Mouse (Mus musculus) kidney, adult 2 months (tissue): Measurements from ENCODE around the gene Clec12a. TPM values are rescaled to one million over a fixed set of nuclear protein-coding genes. Genes with fewer than 3 reads are reported as not detected.

Source experiments
- DNase-seq: peaks from one replicate; pipeline ENCODE4 v3.0.0; 2021
- H3K27ac ChIP-seq: fragments of 200-500 bp; 2 replicates; pipeline ENCODE4 v1.5.1; 2012; ENCODE audit warnings: low read depth, low read length, control low read depth, inconsistent platforms; ENCODE audit not compliant: insufficient read depth
- H3K27me3 ChIP-seq: fragments of 200-500 bp; replicated peaks from 2 replicates; pipeline ENCODE4 v1.6.1; 2012; ENCODE audit warnings: mild to moderate bottlenecking, moderate library complexity, low read length, inconsistent platforms; ENCODE audit not compliant: control insufficient read depth, insufficient read depth
- H3K36me3 ChIP-seq: fragments of 200-500 bp; 2 replicates; pipeline ENCODE4 v1.6.1; 2012; ENCODE audit warnings: mild to moderate bottlenecking, moderate library complexity, low read length, inconsistent platforms; ENCODE audit not compliant: control insufficient read depth, insufficient read depth
- H3K4me1 ChIP-seq: fragments of 200-500 bp; 2 replicates; pipeline ENCODE4 v1.6.1; 2011; ENCODE audit warnings: low read length; ENCODE audit not compliant: control insufficient read depth, insufficient read depth
- H3K4me3 ChIP-seq: fragments of 200-500 bp; 2 replicates; pipeline ENCODE4 v1.5.1; 2011; ENCODE audit warnings: mild to moderate bottlenecking, low read depth, low read length, control low read depth; ENCODE audit not compliant: insufficient read depth
- CTCF ChIP-seq: fragments of 200-500 bp; conservative IDR thresholded peaks from 2 replicates; pipeline ENCODE4 v1.5.1; 2011; ENCODE audit warnings: low read depth, mild to moderate bottlenecking, control low read depth, low read length, moderate library complexity, mixed read lengths; ENCODE audit not compliant: insufficient read depth, insufficient read length
- POLR2A ChIP-seq: fragments of 200-500 bp; IDR thresholded peaks from one replicate; pipeline ENCODE4 v1.6.1; 2011; ENCODE audit warnings: low read depth, low read length, control low read depth
- WGBS: fragments of 180-500 bp; shearing (Covaris S2); methylation state at CpG from one replicate; pipeline ENCODE4 v1.1.7; 2018; 5-methylcytosine and 5-hydroxymethylcytosine counted together
- polyA plus RNA-seq: library from polyadenylated mRNA; depleted of rRNA; stranded (reverse); fragments of >200 nt; gene quantifications from 2 replicates; pipeline ENCODE4 v1.2.3, GENCODE M21; 2012; rRNA removed

The Clec12a gene
- polyA plus RNA-seq, 1 experiment, result 0.63 TPM

DNA sequence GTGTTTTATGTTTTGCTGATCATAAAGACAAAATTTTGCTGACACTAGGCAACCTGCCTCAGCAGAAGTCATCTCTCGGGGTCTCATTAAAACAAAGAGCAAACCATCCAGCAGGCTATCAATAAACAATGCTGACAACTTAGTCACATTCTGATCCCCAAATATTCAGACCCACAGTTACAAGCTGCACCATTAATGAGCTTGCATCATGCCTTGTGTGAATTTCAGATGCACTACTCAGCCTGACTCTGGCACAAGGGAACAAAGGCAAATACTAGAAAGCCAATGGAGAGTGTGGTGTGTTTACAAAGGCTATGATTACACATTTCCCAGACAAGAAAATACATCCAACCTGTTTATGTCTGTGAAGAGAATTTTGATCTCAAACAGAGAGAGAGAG is 71.7 kb downstream of the Clec12a start:
- no peaks in the 10 kb centered on the region for H3K4me1 ChIP-seq
- H3K4me3 ChIP-seq, result no peak overlapping the region
- 91% methylated on average over 1 of the region's 1 CpGs for WGBS
- H3K27me3 ChIP-seq, result no peaks in the 10 kb centered on the region
- no peak overlapping the region for H3K27ac ChIP-seq
- H3K36me3 ChIP-seq, result no peaks in the 10 kb centered on the region
- no peak for TF ChIP-seq CTCF
- TF ChIP-seq POLR2A, result no peak
- no peak for DNase-seq

Other genes starting within 250 kb of the Clec12a start
- 0.05 TPM in 1 of 2 replicates, not detected in the other for gene Clec2e, start 241.8 kb upstream of the Clec12a start, polyA plus RNA-seq
- 42.9 and 67.0 TPM in 2 replicates for gene Clec2d, start 162.1 kb upstream of the Clec12a start, polyA plus RNA-seq
- 0.11 and 0.78 TPM in 2 replicates for gene Cd69, start 67.3 kb upstream of the Clec12a start, polyA plus RNA-seq
- 0.09 and 0.12 TPM in 2 replicates for gene 4922502D21Rik, start 10.9 kb upstream of the Clec12a start, polyA plus RNA-seq
- 0.06 and 0.12 TPM in 2 replicates for gene Clec12b, start 43.2 kb downstream of the Clec12a start, polyA plus RNA-seq
- 0.24 and 0.41 TPM in 2 replicates for gene Clec1b, start 54.6 kb downstream of the Clec12a start, polyA plus RNA-seq
- 0.42 and 0.86 TPM in 2 replicates for gene Clec9a, start 66.2 kb downstream of the Clec12a start, polyA plus RNA-seq
- gene Clec1a, start 109.3 kb downstream of the Clec12a start, polyA plus RNA-seq, result 2.6 and 2.8 TPM in 2 replicates
- gene Olr1, start 164.5 kb downstream of the Clec12a start, polyA plus RNA-seq, result 0.03 and 0.17 TPM in 2 replicates
- 124 and 212 TPM in 2 replicates for gene Tmem52b, start 169.9 kb downstream of the Clec12a start, polyA plus RNA-seq
- gene Gabarapl1, start 190.5 kb downstream of the Clec12a start, polyA plus RNA-seq, result 648 and 804 TPM in 2 replicates
- 0.30 TPM in 1 of 2 replicates, not detected in the other for gene Klre1, start 235.2 kb downstream of the Clec12a start, polyA plus RNA-seq
- gene Klrd1, start 249.1 kb downstream of the Clec12a start, polyA plus RNA-seq, result 0.72 TPM in 1 of 2 replicates, not detected in the other